Mouse (Mus musculus): ENCODE measurements at regions not wholly inside any gene's neighbourhood (a gene's known extent, or its start where the extent isn't known, plus 50 kb on each side); places are given as distances from the start of the nearest gene placed in this dataset.

DNA sequence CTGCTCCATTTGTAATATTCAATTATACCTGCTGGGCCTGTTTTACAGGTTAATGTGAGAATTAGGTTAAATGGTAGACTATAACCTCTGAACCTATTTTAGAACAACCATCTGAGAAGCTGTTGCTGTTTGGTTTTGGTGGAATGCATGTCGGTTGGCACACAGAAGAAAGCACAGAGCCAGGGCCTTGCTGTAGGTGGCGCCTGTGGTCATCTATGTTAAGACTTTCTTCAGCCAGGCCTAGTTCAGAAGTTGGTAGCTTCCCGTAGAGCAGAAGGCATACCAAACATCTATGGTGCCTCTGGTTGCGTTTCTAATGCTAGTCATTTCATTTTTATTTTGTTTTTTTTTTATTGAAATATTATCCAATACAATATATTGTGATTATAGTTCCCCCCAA lies 209.9 kb upstream of the Negr1 start:
- DNase-seq (ENCODE audit: extremely low read depth): peak; percentile 29
- Histone ChIP-seq H3K9ac (ENCODE audit: insufficient read depth, low read depth) (no peak overlapping the region), H3K79me2 (replicated peaks; ENCODE audit: control insufficient read depth, extremely low read depth, insufficient read depth, poor library complexity, severe bottlenecking) (no peaks in the 10 kb centered on the region), H3K9me3 (replicated peaks; ENCODE audit: low read length) (peaks cover 16% of the 10 kb centered on the region), H3K4me1 (ENCODE audit: control insufficient read depth in 1 of 2, insufficient read depth in 2 of 2) (peaks cover 0 to 9% of the 10 kb centered on the region in 2 experiments; a peak in 2 of 4 replicates), H3K36me3 (replicated peaks in 1 of 2; ENCODE audit: control insufficient read depth in 1 of 2, insufficient read depth in 1 of 2, low read length in 1 of 2) (no peaks in the 10 kb centered on the region), H3K27me3 (replicated peaks) (no peaks in the 10 kb centered on the region), H3K4me3 (replicated peaks in 1 of 3; ENCODE audit: low read depth in 2 of 3, low read length in 2 of 3, poor library complexity in 1 of 3) (no peak overlapping the region), H3K4me2 (ENCODE audit: insufficient read depth, low read depth, poor library complexity, severe bottlenecking) (no peak overlapping the region), H3K27ac (ENCODE audit: insufficient read depth, low read depth) (no peak overlapping the region)
- in situ Hi-C loops (cut with MboI; ENCODE audit: low pct_ligation_motif_present, low pct_unique_long_range_greater_than_20kb, low sequenced_read_pairs) (no loop called here), dilution Hi-C loops (cut with MboI; ENCODE audit: extremely low pct_ligation_motif_present, extremely low pct_unique_long_range_greater_than_20kb, low sequenced_read_pairs) (no loop called here)
- no peak for TF ChIP-seq ZNF384 (IDR thresholded peaks at IDR 0.05; ENCODE audit: low read depth, low read length)
- no peak for TF ChIP-seq GABPA (IDR thresholded peaks at IDR 0.05; ENCODE audit: insufficient replicate concordance, low read depth, low read length)
- no peak for TF ChIP-seq UBTF (IDR thresholded peaks at IDR 0.05; ENCODE audit: low read depth, low read length)
- no peak for TF ChIP-seq MAZ (IDR thresholded peaks at IDR 0.05; ENCODE audit: low read depth, low read length)
- TF ChIP-seq CTCF (conservative IDR thresholded peaks at IDR 0.05 in 1 of 2, IDR thresholded peaks at IDR 0.05 in 1 of 2; ENCODE audit: low read depth in 2 of 2, low read length in 2 of 2): no peak

GRCm38 (mm10) chr3:156353430-156353829 lies 208.2 kb upstream of the Negr1 start:
- in situ Hi-C loops (cut with MboI; ENCODE audit: low pct_ligation_motif_present, low pct_unique_long_range_greater_than_20kb, low sequenced_read_pairs): no loop called here
- H3K36me3 ChIP-seq (replicated peaks in 1 of 2; ENCODE audit: control insufficient read depth in 1 of 2, insufficient read depth in 1 of 2, low read length in 1 of 2): no peaks in the 10 kb centered on the region

DNA sequence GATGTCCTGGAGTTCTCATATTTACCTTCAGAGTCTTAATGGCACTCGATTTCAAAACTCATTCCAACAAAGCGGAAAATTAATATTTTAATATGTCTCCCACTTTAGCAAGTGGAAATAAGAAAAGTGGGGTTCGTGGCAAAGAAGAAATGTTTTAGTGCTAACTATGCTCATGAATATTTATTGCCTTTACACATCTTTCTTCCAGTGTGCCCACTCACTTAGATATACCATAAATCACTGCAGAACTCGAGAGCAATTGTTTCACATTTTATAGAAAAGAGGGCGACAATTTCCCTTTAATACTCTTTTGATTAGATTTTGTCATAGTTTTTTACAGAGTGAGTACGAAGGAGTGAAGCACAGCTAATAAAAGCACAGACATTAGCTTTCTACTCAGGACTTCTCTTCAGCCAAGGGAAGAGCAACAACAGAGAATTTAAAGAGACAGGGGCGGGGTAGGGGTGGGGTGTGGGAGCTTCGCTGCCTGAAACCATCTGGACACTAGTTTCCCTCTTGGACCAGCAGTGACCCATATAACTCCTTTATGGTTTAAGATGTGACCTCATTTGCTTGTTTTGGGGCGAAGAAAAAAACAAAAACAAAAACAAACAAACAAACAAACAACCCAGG lies 207.6 kb upstream of the Negr1 start:
- TF ChIP-seq ELF1 (IDR thresholded peaks at IDR 0.05; ENCODE audit: low read depth, low read length) (no peak), KAT2A (IDR thresholded peaks at IDR 0.05; ENCODE audit: insufficient replicate concordance, low read length) (no peak), ZNF384 (IDR thresholded peaks at IDR 0.05; ENCODE audit: low read depth, low read length) (no peak), CHD2 (IDR thresholded peaks at IDR 0.05; ENCODE audit: low read length) (no peak), RCOR1 (conservative IDR thresholded peaks at IDR 0.05; ENCODE audit: low read depth, low read length) (no peak), HCFC1 (IDR thresholded peaks at IDR 0.05; ENCODE audit: low read depth, low read length) (no peak), MAX (IDR thresholded peaks at IDR 0.05; ENCODE audit: low read length) (no peak), CHD1 (IDR thresholded peaks at IDR 0.05; ENCODE audit: low read depth, low read length) (no peak)
- Histone ChIP-seq H3K4me2 (ENCODE audit: insufficient read depth, low read depth, poor library complexity, severe bottlenecking) (no peak overlapping the region), H3K36me3 (replicated peaks in 1 of 2; ENCODE audit: control insufficient read depth in 1 of 2, insufficient read depth in 1 of 2, low read length in 1 of 2) (no peaks in the 10 kb centered on the region), H3K27me3 (replicated peaks) (no peaks in the 10 kb centered on the region), H3K4me1 (ENCODE audit: control insufficient read depth in 1 of 2, insufficient read depth in 2 of 2) (no peaks in the 10 kb centered on the region), H3K9ac (ENCODE audit: insufficient read depth, low read depth) (no peak overlapping the region), H3K4me3 (replicated peaks in 1 of 3; ENCODE audit: low read depth in 2 of 3, low read length in 2 of 3, poor library complexity in 1 of 3) (no peak overlapping the region), H3K79me2 (replicated peaks; ENCODE audit: control insufficient read depth, extremely low read depth, insufficient read depth, poor library complexity, severe bottlenecking) (no peaks in the 10 kb centered on the region), H3K27ac (ENCODE audit: insufficient read depth, low read depth) (no peak overlapping the region), H3K9me3 (replicated peaks; ENCODE audit: low read length) (peaks cover 18% of the 10 kb centered on the region)
- no peak for DNase-seq (ENCODE audit: extremely low read depth)
- dilution Hi-C loops (cut with MboI; ENCODE audit: extremely low pct_ligation_motif_present, extremely low pct_unique_long_range_greater_than_20kb, low sequenced_read_pairs) (no loop called here), in situ Hi-C loops (cut with MboI; ENCODE audit: low pct_ligation_motif_present, low pct_unique_long_range_greater_than_20kb, low sequenced_read_pairs) (no loop called here)

More at GRCm38 (mm10) chr3:156353430-156353829, 208.2 kb upstream of the Negr1 start:
- dilution Hi-C loops (cut with MboI; ENCODE audit: extremely low pct_ligation_motif_present, extremely low pct_unique_long_range_greater_than_20kb, low sequenced_read_pairs): no loop called here
- Histone ChIP-seq H3K27ac (ENCODE audit: insufficient read depth, low read depth) (no peak overlapping the region), H3K79me2 (replicated peaks; ENCODE audit: control insufficient read depth, extremely low read depth, insufficient read depth, poor library complexity, severe bottlenecking) (no peaks in the 10 kb centered on the region), H3K4me2 (ENCODE audit: insufficient read depth, low read depth, poor library complexity, severe bottlenecking) (no peak overlapping the region), H3K27me3 (replicated peaks) (no peaks in the 10 kb centered on the region), H3K9me3 (replicated peaks; ENCODE audit: low read length) (peaks cover 18% of the 10 kb centered on the region), H3K4me1 (ENCODE audit: control insufficient read depth in 1 of 2, insufficient read depth in 2 of 2) (no peaks in the 10 kb centered on the region), H3K4me3 (replicated peaks in 1 of 3; ENCODE audit: low read depth in 2 of 3, low read length in 2 of 3, poor library complexity in 1 of 3) (no peak overlapping the region), H3K9ac (ENCODE audit: insufficient read depth, low read depth) (no peak overlapping the region)
- TF ChIP-seq PAX5 (IDR thresholded peaks at IDR 0.05; ENCODE audit: low read length): no peak
- DNase-seq (ENCODE audit: extremely low read depth): no peak

Measured in CH12.LX (cell line).